Mouse (Mus musculus) spleen, embryonic (tissue): Measurements from ENCODE around the gene Fgd6.

Experiments
- CTCF ChIA-PET: fragments of 350-600 bp; sonication (Branson Sonifier 250); formaldehyde crosslinking; loops from one replicate; lab custom pipeline; 2022; lab: Charles Lee

The Fgd6 gene

DNA sequence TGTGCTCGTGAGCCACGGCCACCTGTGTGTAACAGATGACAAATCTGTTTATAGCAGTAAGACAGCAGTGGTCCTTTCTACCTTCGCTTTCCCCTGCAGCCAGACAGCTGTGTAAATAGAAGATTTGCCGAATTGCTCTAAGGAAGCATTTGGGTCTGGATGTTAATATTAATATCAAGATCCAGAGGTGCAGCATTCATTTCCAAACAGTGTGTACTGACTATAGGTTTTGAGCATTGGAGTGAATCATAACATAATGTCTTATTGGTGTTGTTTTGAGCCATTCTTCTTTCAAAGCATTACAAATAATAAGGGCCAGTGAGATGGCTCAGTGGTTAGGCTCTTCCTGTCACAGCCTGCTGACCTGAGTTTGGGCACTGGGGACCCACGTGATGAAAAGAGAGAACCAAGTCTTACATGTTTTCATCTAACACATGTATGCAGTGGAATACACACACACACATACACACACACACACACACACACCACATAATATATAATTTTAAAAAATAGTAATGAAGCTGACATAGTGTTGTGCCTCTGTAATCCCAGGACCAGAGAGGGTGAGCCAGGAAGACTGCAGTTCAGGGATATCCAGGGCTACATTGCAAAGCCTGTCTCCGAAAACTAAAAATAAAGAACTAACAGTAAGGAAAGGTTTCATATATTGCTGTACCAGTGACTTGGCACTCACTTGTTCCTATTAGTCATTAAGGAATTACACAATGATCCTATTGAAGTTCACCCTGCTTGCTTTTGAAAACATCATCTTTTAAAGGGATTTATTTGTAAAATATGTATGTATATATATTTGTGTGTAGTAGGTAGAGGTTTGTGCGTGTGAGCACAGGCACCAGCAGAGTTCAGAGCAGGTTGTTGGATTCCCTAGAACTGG lies 2.8 kb downstream of the Fgd6 start:
- CTCF ChIA-PET: interaction anchor here (0.7 kb wide), 1 partner anchor 402 kb away, joined by 3 read pairs; no protein-coding TSS in a partner anchor

DNA sequence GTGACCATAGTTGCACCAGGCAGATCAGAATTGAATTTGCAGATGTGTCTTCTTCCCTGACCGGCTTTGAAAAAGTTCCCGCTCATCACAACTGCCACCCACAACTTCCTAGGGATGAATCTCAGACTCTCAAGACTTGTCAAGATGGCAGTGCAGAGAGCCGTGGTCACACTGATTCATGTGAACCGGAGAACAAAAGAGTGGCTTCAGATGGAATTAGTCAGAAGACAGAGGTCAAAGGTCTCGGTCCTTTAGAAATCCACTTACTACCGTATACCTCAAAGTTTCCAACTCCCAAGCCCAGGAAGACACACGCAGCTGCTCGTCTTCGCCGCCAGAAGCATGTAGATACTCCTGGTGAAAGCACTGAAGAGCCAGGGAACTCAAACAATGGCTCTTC lies 8.1 kb downstream of the Fgd6 start:
- CTCF ChIA-PET: no interaction called here

DNA sequence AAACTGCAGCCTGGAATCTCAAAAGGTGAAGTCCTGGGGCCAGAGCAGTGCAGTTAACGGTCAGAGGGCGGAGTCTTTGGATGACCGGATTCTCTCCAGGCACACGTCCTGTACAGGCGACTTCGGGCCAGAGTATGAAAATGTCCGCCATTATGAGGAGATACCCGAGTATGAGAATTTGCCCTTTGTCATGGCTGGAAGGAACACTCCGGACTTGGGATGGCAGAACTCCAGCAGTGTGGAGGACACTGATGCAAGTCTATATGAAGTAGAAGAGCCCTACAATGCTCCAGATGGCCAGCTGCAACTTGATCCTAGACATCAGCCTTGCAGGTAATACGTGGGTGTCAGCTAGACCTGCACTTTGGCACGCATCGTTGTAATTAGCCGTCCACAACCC lies 9.5 kb downstream of the Fgd6 start:
- CTCF ChIA-PET: no interaction called here

GRCm38 (mm10) chr10:94047024-94047423 lies 11.2 kb downstream of the Fgd6 start:
- CTCF ChIA-PET: no interaction called here

DNA sequence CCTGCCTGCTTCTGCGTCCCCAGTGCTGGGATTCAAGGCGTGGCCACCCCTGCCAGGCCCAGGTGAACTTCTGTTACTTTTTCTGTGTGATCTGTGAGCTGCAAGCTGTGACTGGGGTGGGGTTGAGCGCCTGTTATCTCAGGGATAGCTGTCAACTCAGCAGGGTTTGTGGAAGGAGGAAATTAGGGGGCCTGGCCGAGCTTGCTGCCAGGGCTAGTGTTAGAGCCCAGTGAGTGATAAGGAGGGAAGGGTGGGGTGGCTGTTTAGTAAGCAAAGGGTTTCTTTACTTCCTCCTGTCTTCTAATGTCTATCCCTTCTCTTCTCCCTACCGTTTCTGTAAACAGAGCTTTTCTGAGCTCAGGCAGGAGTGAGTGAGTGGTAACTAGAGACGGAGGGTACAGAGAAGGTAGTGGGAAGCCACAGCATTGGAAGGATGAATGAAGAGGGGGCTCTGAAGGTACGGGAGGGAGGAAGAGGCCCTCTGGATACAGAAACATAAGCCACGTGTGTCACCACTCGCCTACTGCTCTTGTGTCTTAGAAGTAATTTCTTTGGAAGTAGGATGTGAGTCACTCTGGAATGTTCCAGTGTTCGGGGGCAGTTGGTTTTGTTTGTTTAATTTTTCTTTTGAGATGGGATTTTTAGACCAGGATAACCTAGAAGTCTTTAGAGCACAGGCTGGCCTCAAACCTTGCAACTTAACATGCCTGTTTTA lies 12.2 kb downstream of the Fgd6 start:
- CTCF ChIA-PET: no interaction called here

GRCm38 (mm10) chr10:94049121-94049520 lies 13.3 kb downstream of the Fgd6 start:
- CTCF ChIA-PET: no interaction called here

GRCm38 (mm10) chr10:94050736-94051135 lies 14.9 kb downstream of the Fgd6 start:
- CTCF ChIA-PET: no interaction called here

DNA sequence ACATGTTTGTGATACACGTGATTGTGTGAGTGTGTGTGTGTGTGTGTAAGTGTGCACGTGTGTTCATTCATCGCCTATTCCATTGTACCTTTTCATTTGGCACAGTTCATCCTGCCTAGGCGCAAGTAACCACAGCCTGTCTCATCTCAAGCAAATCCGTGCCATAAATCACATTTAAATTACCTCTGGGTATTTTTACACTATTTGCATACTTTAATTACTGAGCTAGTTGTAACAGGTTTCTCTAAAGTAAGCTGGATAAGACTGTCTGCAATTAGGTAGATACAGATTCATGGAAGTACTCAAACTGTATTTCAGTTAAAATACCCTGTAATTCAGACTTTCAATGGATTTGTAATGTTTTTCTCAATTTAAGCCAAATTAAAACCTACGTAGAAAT lies 20.7 kb downstream of the Fgd6 start:
- CTCF ChIA-PET: no interaction called here

DNA sequence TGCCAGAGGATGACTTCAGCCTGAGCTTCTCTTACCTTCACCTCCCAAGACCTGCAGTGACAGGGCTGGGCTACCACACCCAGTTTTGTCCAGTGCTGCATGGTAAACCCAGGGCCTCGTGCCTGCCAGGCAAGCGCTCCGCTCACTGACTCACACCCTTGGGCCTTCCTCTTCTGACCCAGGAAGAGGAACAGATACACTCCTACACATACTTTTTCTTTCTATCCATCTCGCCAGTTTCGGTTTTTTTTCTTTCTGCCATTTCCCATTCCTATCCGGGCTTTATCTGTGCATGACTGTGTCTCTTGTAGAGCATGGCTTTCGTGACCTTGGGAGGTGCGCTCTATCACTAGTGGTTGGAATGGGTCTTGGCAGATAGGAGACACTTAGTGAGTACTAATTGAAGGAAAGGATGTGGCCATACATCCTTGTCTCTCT lies 23.8 kb downstream of the Fgd6 start:
- CTCF ChIA-PET: interaction anchor here (0.6 kb wide), 1 partner anchor 651 kb away, joined by 4 read pairs; no protein-coding TSS in a partner anchor

DNA sequence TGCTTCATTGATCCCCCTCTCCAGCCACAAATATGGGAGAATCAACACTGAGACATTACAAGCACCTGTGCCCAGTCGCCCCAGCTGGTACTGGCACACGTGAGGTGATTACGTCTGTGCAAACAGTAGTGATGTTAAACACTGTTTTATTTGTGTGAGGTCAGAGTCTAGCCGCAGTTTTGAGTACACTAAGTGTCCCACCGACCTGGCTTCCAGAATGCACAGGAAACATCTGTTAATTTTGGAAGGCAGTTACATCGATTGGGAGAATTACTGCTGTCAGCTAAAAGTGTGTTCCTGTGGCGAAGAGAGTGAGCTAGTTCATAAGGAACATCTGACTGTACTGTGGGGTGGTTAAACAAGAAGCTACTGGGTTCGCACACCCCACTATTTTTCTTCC lies 24.4 kb downstream of the Fgd6 start:
- CTCF ChIA-PET: no interaction called here

DNA sequence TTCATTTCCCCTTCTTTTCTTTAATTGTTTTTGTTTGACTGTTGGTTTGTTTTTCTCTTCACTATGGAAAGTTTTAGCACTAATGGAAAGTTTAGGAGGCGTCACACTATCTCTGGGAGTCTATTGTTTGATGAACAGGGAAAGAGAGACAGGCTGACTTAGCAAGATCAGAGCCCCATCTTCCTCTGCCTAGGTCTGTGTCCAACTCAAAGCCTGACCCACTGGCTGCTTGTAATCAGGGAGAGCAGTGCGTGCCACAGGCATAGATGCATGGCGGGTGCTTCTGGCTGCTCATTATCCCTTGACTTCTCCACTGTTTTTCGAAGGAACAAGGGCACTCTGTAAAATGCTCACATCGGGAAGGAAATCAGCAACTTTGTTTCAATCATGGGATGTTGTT lies 26.6 kb downstream of the Fgd6 start:
- CTCF ChIA-PET: no interaction called here

DNA sequence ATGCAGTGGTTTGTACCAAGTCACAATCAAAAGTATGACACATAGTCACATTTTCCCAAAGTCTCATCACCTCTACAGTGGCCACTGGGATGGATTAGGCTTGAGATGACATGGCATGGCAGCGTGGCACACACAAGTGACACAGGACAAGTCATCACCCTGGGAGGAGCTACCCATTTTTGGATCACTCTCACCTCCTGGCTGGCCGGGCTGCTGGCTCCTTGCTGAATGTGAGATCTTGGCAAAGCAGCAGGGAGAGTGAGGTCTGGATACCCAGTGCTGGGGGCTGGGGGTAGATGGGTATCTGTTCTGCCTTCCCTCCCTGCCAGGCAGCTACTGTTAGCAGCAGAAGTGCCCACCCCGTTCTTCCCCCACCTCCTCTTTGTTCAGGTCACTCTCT lies 31.1 kb downstream of the Fgd6 start:
- CTCF ChIA-PET: no interaction called here

GRCm38 (mm10) chr10:94068701-94069100 lies 32.9 kb downstream of the Fgd6 start:
- CTCF ChIA-PET: no interaction called here

DNA sequence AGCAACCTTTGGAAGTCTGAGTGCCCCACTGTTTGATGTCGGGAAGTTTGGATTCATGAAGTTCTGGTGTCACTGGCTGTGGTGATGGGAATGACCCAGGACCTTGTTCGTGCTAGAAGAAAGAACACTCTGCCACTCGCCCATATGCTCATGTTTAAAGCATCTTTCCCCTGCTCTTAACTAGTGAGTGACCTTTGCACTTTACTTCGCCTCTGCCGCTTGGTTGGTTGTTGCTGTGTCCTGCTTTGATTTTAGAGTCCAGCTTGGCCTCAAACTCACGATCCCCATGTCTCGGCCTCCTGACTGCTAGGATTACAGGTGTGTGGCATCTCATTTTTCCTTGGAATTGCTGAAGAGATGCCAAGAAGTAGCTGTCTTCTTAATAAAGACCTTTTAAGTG lies 35.8 kb downstream of the Fgd6 start:
- CTCF ChIA-PET: no interaction called here

- CTCF ChIA-PET: no interaction called here
These were observed 36.6 kb downstream of the Fgd6 start for GRCm38 (mm10) chr10:94072261-94072915.

- CTCF ChIA-PET: no interaction called here
These were observed 37.2 kb downstream of the Fgd6 start for GRCm38 (mm10) chr10:94072916-94073465.

DNA sequence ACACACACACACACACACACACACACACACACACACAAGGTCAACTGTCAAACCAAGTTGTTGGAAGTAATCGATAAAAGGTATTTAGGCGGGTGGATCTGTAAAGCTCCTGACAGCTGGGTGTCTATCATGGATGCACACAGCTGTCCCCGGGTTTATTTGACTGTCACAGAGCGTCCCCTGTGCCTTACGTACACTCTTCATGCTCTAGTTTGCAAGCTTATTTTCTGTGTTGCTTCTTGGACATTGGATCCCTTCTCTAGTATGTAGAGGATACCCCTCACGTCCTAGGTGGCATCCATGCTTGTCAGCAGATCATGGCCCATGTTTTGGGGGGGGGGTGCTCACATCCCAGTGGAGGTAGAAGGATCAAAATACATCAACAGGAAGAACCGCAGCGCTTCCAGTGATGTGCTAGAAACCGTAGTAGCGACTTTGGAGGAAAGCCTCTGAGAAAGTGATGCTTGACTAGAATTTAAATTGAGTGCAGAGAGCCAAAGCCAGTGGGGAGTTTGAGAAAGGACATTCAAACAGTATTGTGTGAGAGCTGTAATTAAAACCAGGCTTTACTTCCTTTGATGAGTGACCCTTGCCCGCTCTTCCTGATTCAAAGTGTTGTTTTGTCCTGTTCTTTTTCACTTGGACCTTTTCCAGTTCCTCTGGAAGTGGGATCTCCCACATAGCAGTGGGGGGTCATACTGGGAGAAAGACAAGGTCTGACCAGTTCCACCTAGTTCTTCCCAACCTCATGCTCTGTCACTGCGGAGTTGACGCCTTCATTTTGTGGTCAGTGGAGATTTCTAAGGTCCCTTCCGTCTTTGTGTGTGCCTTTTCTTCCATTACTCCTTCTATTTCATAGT lies 41.4 kb downstream of the Fgd6 start:
- CTCF ChIA-PET: interaction anchor here (0.5 kb wide), 1 partner anchor 761 kb away, joined by 7 read pairs; no protein-coding TSS in a partner anchor

DNA sequence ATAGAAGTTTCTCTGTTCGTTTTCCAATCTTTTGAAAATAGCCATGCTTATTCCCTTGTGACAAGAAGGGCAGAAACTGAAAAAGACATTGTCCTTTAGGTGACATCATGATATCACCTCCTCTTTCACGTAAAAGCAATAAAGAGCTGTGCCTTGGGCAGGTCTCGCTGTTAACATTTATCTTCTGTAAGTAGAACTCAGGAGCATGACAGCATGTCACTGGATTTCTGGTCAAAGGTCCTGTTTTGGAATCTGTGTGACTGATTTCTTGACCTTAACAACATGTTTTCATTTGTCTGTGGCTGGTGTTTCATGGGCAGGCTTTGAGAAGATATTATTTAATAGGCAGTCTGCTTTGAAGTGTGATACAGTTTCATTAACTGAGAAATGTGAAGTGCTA lies 44.9 kb downstream of the Fgd6 start:
- CTCF ChIA-PET: no interaction called here

DNA sequence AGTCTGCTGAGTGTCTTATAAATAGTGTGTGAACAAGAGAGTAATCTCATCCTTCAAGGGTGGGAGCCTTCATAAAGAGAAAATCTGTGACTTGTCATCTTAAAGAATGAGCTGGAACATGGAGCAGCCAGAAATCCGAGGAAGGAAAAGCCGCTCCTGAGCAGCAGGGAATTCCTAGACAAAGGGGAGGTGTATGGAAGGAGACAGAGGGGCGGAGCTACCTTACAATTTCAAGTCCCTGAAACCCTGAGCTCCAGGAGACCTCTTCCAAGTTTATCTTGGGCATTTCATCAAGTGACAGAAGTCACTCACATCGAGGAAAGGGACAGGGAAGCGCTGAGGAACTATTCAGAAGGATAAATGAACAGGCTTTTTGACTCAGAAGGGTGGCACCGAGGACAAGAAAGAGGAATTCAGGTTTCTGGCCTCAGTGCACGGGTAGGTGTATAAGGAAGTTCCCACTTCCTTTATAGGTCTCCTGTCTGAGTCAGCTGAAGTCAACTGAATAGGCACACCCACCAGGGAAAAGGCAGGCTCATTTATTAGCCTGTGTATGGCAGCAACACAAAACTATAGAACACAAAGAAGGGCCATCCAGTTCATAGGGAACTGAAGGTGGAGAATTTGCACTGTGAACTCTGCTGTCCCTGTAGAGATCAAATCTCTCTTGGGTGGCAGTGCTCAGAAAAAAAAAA lies 46.4 kb downstream of the Fgd6 start:
- CTCF ChIA-PET: no interaction called here

- CTCF ChIA-PET: no interaction called here
These were observed 50.5 kb downstream of the Fgd6 start for GRCm38 (mm10) chr10:94086315-94086714.
